Mouse (Mus musculus) brown adipose tissue, adult 24 weeks (tissue): ENCODE measurements at regions not wholly inside any gene's neighbourhood (a gene's known extent, or its start where the extent isn't known, plus 50 kb on each side); places are given as distances from the start of the nearest gene placed in this dataset.

Experiments used
- H3K27ac ChIP-seq: fragments of 200-500 bp; replicated peaks from 2 replicates; pipeline ENCODE4 v1.5.1; 2012; ENCODE audit warnings: low read depth, mild to moderate bottlenecking, low read length
- H3K4me1 ChIP-seq: fragments of 200-500 bp; 2 replicates; pipeline ENCODE4 v1.6.1; 2012; ENCODE audit warnings: low read length, mixed read lengths; ENCODE audit not compliant: control insufficient read depth, insufficient read depth, insufficient read length
- H3K4me3 ChIP-seq: fragments of 200-500 bp; 2 replicates; pipeline ENCODE4 v1.5.1; 2012; ENCODE audit warnings: low read depth, mild to moderate bottlenecking, low read length, moderate library complexity; ENCODE audit not compliant: insufficient read depth

- H3K4me3 ChIP-seq, result no peak overlapping the region
- H3K4me1 ChIP-seq, result no peaks in the 10 kb centered on the region
- H3K27ac ChIP-seq, result no peak overlapping the region
Measured at GRCm38 (mm10) chr2:92824325-92824724, 90.6 kb upstream of the Syt13 start.

DNA sequence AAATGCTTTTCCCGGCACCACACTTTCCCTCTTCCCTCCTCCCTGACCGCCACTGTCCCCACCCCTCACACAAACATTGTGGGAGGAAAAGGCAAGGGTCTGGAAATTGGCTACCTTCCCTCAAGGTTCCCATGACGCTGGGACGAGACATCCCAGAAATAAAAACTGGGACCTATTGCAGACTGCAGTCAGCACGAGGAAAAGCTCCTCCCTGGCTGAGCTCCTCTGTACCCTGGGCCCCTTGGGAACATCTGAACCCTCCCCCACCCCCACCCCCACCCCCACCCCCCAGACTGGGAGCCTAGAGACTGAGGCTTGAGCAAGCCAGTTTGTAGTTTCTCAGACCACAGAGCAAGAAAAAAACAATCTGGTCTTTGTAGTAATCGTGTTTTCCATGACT, 89.5 kb upstream of the Syt13 start:
- Histone ChIP-seq H3K4me3 (no peak overlapping the region), H3K27ac (no peak overlapping the region), H3K4me1 (no peaks in the 10 kb centered on the region)

- no peaks in the 10 kb centered on the region for H3K4me1 ChIP-seq
- H3K4me3 ChIP-seq, result no peak overlapping the region
- no peak overlapping the region for H3K27ac ChIP-seq
Measured at GRCm38 (mm10) chr2:92830134-92830533, 84.8 kb upstream of the Syt13 start.

- Histone ChIP-seq H3K4me3 (no peak overlapping the region), H3K27ac (no peak overlapping the region), H3K4me1 (no peaks in the 10 kb centered on the region)
Measured at GRCm38 (mm10) chr2:92831784-92832183, 83.1 kb upstream of the Syt13 start.

DNA sequence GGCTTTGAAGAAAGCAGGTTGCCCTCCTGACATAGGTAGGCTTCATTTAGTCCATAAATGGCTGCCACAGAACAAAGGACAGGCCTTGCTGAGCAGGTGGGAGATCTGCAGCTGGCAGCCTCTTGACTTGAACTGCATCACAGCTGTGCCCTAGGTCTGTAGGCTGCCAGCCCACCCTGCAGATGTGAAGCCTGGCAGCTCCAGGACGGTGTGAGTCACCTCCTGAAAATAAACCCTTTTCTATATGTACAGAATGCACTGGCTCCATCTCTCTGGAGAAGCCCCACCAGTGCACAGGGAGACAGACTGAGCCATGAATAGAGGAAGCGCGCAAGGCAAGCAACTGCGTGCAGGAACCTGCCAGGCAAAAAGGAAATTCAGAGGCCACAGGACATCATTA, 78.7 kb upstream of the Syt13 start:
- Histone ChIP-seq H3K27ac (no peak overlapping the region), H3K4me1 (no peaks in the 10 kb centered on the region), H3K4me3 (no peak overlapping the region)

DNA sequence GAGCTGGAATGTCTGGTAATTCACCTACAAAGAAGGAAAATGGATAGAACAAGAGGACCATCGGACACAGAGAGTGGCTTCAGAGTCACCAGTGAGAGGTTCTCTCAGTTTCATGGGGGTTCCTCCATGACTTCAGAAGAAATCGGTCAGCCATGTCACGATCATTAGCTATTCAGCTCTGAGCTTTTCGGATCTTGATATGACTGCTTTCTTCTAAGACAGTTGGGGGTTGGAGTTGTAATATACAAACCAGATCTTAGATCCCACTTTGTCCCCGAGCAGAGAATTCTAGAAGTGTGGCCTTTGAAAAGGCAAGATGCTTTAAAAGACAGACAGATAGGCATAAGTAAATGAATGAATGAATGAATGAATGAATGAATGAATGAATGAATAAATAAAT, 76.9 kb upstream of the Syt13 start:
- Histone ChIP-seq H3K4me1 (no peaks in the 10 kb centered on the region), H3K4me3 (no peak overlapping the region), H3K27ac (no peak overlapping the region)

- Histone ChIP-seq H3K4me1 (peaks cover 3% of the 10 kb centered on the region; the same call in 1 of the 2 replicates), H3K27ac (no peak overlapping the region), H3K4me3 (no peak overlapping the region)
Measured at GRCm38 (mm10) chr2:92840009-92840408, 74.9 kb upstream of the Syt13 start.

DNA sequence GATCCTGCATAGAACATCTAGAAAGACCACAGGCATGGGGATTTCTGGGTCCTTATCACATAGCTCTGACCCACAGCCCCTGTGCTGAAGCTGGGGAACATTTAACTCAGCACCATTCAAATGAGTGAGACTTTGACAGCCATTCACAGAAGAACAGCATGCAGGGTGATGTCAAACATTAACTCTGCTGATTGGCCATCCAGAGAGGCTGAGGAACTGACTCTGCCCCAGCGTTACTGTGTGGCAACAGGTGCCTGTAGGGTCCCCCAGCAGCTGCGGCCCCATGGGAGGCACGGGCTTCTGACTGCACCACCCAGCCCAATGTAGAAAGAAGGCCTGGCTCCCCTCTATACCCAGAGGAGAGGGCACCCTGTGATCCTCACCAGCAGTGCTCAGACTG, 73.3 kb upstream of the Syt13 start:
- H3K27ac ChIP-seq, result no peak overlapping the region
- H3K4me1 ChIP-seq, result peaks cover 11% of the 10 kb centered on the region; the same call in 1 of the 2 replicates
- no peak overlapping the region for H3K4me3 ChIP-seq

DNA sequence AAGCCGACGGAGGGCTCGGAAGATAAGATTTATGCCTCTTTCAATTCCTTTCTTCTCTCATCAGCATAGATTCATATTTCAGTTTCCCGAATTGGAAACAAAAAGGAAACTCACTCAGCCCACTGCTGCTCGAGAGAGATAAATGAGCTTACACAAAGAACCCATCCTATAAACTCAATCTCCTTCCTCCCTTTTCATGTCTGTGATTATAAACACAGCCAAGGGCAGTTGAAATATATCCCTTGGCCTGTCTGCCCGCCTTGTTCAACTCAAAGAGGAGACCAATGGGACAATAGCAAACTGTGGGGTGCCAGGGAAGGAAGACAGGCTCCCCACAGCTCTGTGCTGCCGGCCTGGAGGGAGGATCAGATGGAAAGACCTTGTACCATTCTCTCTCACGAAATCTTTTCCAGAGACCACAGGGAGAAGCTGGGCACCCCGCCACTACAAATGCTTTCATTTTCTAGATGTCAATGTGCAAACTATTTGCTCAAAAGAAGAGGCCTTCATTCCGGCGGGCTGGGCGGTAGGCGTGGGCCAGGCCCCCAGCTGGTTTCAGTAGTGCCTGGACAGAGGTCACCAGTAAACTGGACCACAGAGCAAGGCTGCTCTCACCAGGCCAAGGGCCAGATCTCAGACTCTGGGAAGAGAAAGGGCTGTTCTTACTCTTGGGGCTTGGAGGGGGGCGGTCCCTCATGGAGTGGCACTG, 69.7 kb upstream of the Syt13 start:
- Histone ChIP-seq H3K4me1 (peaks cover 11% of the 10 kb centered on the region; the same call in 1 of the 2 replicates), H3K27ac (peak overlapping the region; percentile 65)

GRCm38 (mm10) chr2:92848962-92849361, 65.9 kb upstream of the Syt13 start:
- no peak overlapping the region for H3K27ac ChIP-seq
- H3K4me1 ChIP-seq, result peaks cover 15% of the 10 kb centered on the region
- no peak overlapping the region for H3K4me3 ChIP-seq

More for the DNA sequence above, 69.7 kb upstream of the Syt13 start:
- H3K4me3 ChIP-seq, result no peak overlapping the region

GRCm38 (mm10) chr2:92851336-92851735, 63.6 kb upstream of the Syt13 start:
- H3K4me3 ChIP-seq, result no peak overlapping the region
- no peak overlapping the region for H3K27ac ChIP-seq
- H3K4me1 ChIP-seq, result peaks cover 4% of the 10 kb centered on the region

DNA sequence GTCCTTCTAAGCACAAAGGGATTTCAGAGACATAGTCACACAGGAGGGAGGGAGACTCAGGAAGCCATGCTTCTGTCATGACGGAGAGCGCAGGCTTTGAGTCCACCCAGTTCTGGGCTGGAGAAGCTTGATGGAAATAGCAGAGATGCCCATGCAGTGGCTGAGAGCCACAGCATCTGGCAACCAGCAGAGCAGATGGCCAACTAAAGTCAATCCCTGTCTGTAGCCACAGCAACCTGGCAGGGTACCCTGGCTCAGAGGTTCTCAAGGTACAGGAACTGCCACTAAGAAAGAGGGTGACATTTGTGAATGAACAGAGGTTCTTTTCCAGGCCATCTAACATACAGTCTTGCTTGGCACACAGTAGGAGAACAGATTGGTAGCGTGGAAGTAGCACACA, 61.7 kb upstream of the Syt13 start:
- peaks cover 4% of the 10 kb centered on the region for H3K4me1 ChIP-seq
- H3K27ac ChIP-seq, result no peak overlapping the region
- no peak overlapping the region for H3K4me3 ChIP-seq

- Histone ChIP-seq H3K27ac (no peak overlapping the region), H3K4me1 (peaks cover 4% of the 10 kb centered on the region), H3K4me3 (no peak overlapping the region)
Measured at GRCm38 (mm10) chr2:92854331-92854730, 60.6 kb upstream of the Syt13 start.

DNA sequence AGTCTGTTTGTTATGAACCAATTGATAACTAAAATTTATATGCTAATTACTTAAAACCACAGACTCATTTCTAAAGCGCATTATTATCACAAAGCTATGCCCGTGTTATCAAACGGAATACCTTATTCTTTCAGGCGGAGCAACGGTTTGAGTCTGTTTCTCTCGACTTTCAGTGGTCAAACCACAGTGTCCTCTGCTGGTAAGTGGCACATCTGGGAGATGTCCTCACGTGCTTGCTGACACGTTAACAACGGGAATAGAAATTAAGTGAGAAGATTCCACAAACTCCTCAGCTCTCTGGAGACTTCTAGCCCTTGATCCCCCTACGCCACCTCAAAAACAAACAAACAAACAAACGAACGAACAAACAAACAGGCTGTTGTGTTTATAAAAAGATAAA, 58.9 kb upstream of the Syt13 start:
- Histone ChIP-seq H3K27ac (no peak overlapping the region), H3K4me1 (no peaks in the 10 kb centered on the region), H3K4me3 (no peak overlapping the region)

- Histone ChIP-seq H3K27ac (no peak overlapping the region), H3K4me1 (no peaks in the 10 kb centered on the region), H3K4me3 (no peak overlapping the region)
Measured at GRCm38 (mm10) chr2:92860502-92861197, 54.2 kb upstream of the Syt13 start.
